Mouse (Mus musculus): ENCODE measurements at regions not wholly inside any gene's neighbourhood (a gene's known extent, or its start where the extent isn't known, plus 50 kb on each side); places are given as distances from the start of the nearest gene placed in this dataset.
A peak's percentile ranks its signal among the peaks of the same experiment; 100 is the strongest.

DNA sequence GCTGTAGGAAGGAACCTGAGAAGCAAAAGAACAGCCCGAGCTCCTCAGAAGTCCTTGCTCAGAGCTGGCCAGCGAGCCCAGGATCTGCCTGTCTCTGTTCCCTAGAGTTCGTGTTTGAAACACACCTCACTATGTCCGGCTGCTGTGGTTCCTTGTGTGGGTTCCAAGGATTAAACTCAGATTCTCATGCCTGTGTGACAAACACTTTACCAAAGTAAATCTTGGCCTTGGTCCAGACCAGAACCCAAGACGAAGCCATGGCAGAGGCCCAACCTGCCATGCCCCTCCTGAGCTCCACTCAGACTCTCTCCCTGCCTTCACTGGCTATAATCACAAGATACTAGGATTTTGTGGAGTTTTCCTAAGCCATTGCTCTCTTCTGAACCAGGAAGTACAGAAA lies 214.7 kb downstream of the Rplp1 start:
- ATAC-seq (ENCODE audit: extremely low read depth, insufficient number of reproducible peaks, low FRiP score, poor library complexity, severe bottlenecking) (no peak), DNase-seq (ENCODE audit: low spot score) (no peak)
- no peaks in the 10 kb centered on the region for H3K4me1 ChIP-seq (ENCODE audit: insufficient read depth, low read depth, low read length)
- H3K4me3 ChIP-seq (ENCODE audit: low read depth, low read length), result no peak overlapping the region
- TF ChIP-seq GATA2 (IDR thresholded peaks at IDR 0.05; ENCODE audit: borderline replicate concordance, low read depth, low read length), result no peak
- TF ChIP-seq CTCF (IDR thresholded peaks at IDR 0.05; ENCODE audit: low read depth, low read length), result no peak
- no peak for TF ChIP-seq POLR2AphosphoS5 (IDR thresholded peaks at IDR 0.05; ENCODE audit: insufficient replicate concordance, low read depth, low read length)
- no peak for TF ChIP-seq GATA1 (IDR thresholded peaks at IDR 0.05; ENCODE audit: borderline replicate concordance, low read length)
- TF ChIP-seq TAL1 (conservative IDR thresholded peaks at IDR 0.05; ENCODE audit: low read depth, low read length), result no peak
- no peaks in the 10 kb centered on the region for H3K9me3 ChIP-seq (replicated peaks)
- peaks cover 8% of the 10 kb centered on the region for H3K27me3 ChIP-seq (ENCODE audit: insufficient read depth, low read length)
- H3K36me3 ChIP-seq (replicated peaks), result no peaks in the 10 kb centered on the region

DNA sequence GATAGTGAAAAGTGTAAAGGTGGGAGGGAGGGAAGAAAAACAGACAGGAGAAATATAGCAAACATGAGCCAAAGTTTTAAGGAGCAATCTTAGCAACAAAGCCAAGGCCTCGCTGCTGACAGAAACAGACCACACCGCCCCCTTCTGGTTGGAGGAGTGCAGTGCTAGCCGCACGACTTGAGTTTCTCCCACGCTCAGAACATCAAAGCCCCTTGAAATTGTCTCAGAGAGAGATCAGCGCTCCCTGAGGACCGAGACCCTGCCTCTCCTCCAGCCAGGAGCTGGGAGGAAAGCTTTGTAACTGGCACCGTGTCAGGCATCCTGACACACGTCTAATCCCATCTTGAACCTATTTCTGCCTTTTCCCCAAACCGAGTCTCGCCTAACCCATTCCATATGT lies 216.4 kb downstream of the Rplp1 start:
- H3K27me3 ChIP-seq (ENCODE audit: insufficient read depth, low read length), result peaks cover 9% of the 10 kb centered on the region

DNA sequence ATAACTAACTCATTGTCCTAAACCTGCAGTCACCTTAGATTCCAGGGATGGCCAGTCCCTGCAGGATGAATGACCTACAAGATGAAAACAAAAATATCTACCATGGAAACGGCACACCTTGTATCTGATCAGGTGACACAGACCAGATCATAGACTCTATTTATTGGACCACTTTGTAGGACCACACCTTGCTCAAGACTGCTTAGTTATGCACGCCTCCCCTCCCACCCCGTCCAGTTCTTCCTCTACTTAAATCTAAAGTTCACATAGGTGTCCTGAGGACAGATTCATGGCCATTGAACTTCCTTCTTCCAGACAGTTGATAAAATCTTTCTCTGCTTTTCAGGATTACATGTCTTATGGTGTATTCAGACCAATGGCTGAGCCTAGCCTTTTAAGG lies 217.5 kb downstream of the Rplp1 start:
- no peak overlapping the region for H3K4me3 ChIP-seq (ENCODE audit: low read depth, low read length)
- ATAC-seq (ENCODE audit: extremely low read depth, insufficient number of reproducible peaks, low FRiP score, poor library complexity, severe bottlenecking), result no peak
- no peak for DNase-seq (ENCODE audit: low spot score)
- peaks cover 9% of the 10 kb centered on the region for H3K27me3 ChIP-seq (ENCODE audit: insufficient read depth, low read length)
- no peaks in the 10 kb centered on the region for H3K4me1 ChIP-seq (ENCODE audit: insufficient read depth, low read depth, low read length)
- no peaks in the 10 kb centered on the region for H3K36me3 ChIP-seq (replicated peaks)
- no peaks in the 10 kb centered on the region for H3K9me3 ChIP-seq (replicated peaks)
- no peak for TF ChIP-seq POLR2AphosphoS5 (IDR thresholded peaks at IDR 0.05; ENCODE audit: insufficient replicate concordance, low read depth, low read length)
- TF ChIP-seq GATA1 (IDR thresholded peaks at IDR 0.05; ENCODE audit: borderline replicate concordance, low read length), result no peak
- TF ChIP-seq TAL1 (conservative IDR thresholded peaks at IDR 0.05; ENCODE audit: low read depth, low read length), result no peak
- no peak for TF ChIP-seq GATA2 (IDR thresholded peaks at IDR 0.05; ENCODE audit: borderline replicate concordance, low read depth, low read length)
- no peak for TF ChIP-seq CTCF (IDR thresholded peaks at IDR 0.05; ENCODE audit: low read depth, low read length)

More for the DNA sequence above, 216.4 kb downstream of the Rplp1 start:
- Histone ChIP-seq H3K9me3 (replicated peaks) (no peaks in the 10 kb centered on the region), H3K4me3 (ENCODE audit: low read depth, low read length) (no peak overlapping the region), H3K4me1 (ENCODE audit: insufficient read depth, low read depth, low read length) (no peaks in the 10 kb centered on the region), H3K36me3 (replicated peaks) (no peaks in the 10 kb centered on the region)
- DNase-seq (ENCODE audit: low spot score), result no peak
- ATAC-seq (ENCODE audit: extremely low read depth, insufficient number of reproducible peaks, low FRiP score, poor library complexity, severe bottlenecking), result no peak
- no peak for TF ChIP-seq GATA2 (IDR thresholded peaks at IDR 0.05; ENCODE audit: borderline replicate concordance, low read depth, low read length)
- TF ChIP-seq TAL1 (conservative IDR thresholded peaks at IDR 0.05; ENCODE audit: low read depth, low read length), result no peak
- no peak for TF ChIP-seq GATA1 (IDR thresholded peaks at IDR 0.05; ENCODE audit: borderline replicate concordance, low read length)
- TF ChIP-seq POLR2AphosphoS5 (IDR thresholded peaks at IDR 0.05; ENCODE audit: insufficient replicate concordance, low read depth, low read length), result no peak
- peak; percentile 66 for TF ChIP-seq CTCF (IDR thresholded peaks at IDR 0.05; ENCODE audit: low read depth, low read length)

DNA sequence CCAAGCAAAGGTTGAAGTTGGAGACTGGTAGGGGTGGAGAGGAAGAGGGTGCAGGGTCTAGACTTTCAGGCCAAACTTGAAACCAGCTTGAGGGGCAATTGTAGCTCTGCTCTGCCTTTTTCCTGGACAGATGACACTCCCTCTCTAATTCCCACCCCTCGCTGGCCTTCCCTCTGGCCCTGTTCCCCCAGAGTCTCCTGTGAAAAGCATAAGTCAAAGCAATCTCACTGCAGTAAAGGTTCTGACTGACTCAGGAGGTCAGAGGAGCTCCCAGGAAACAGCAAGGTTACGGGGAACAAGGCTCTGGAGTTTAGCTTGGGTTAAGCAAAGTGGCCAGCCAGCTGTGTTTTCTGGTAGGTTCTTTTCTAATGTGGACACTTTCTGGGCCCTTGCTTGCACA lies 218.5 kb downstream of the Rplp1 start:
- H3K27me3 ChIP-seq (ENCODE audit: insufficient read depth, low read length), result peaks cover 6% of the 10 kb centered on the region
- no peaks in the 10 kb centered on the region for H3K36me3 ChIP-seq (replicated peaks)
- no peak overlapping the region for H3K4me3 ChIP-seq (ENCODE audit: low read depth, low read length)
- H3K9me3 ChIP-seq (replicated peaks), result no peaks in the 10 kb centered on the region
- ATAC-seq (ENCODE audit: extremely low read depth, insufficient number of reproducible peaks, low FRiP score, poor library complexity, severe bottlenecking) (no peak), DNase-seq (ENCODE audit: low spot score) (no peak)
- H3K4me1 ChIP-seq (ENCODE audit: insufficient read depth, low read depth, low read length), result no peaks in the 10 kb centered on the region
- no peak for TF ChIP-seq POLR2AphosphoS5 (IDR thresholded peaks at IDR 0.05; ENCODE audit: insufficient replicate concordance, low read depth, low read length)
- no peak for TF ChIP-seq GATA2 (IDR thresholded peaks at IDR 0.05; ENCODE audit: borderline replicate concordance, low read depth, low read length)
- TF ChIP-seq TAL1 (conservative IDR thresholded peaks at IDR 0.05; ENCODE audit: low read depth, low read length), result no peak
- TF ChIP-seq GATA1 (IDR thresholded peaks at IDR 0.05; ENCODE audit: borderline replicate concordance, low read length), result no peak

DNA sequence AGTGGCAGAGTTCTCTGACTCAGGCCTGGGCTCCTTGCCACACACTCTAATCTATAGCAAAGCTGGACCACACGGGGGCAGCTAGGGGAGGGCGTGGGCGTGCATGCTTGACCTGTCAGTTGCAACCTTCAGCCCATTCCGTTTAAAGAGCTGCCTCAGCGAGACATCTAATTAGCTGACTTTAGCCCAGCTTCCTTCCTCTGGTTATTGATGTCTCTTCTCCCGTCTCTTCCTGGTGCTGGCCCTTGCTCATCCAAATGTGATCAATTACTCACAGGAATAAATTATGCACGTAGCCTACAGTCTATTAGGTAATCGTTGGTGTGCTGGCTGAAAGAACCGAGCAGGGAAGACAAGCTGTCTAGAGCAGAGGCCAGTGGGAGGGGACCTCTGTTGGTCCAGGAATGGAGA lies 219.0 kb downstream of the Rplp1 start:
- TF ChIP-seq POLR2AphosphoS5 (IDR thresholded peaks at IDR 0.05; ENCODE audit: insufficient replicate concordance, low read depth, low read length), result no peak
- no peak for TF ChIP-seq GATA2 (IDR thresholded peaks at IDR 0.05; ENCODE audit: borderline replicate concordance, low read depth, low read length)
- TF ChIP-seq GATA1 (IDR thresholded peaks at IDR 0.05; ENCODE audit: borderline replicate concordance, low read length), result no peak
- ATAC-seq (ENCODE audit: extremely low read depth, insufficient number of reproducible peaks, low FRiP score, poor library complexity, severe bottlenecking) (no peak), DNase-seq (ENCODE audit: low spot score) (no peak)
- Histone ChIP-seq H3K9me3 (replicated peaks) (no peaks in the 10 kb centered on the region), H3K36me3 (replicated peaks) (no peaks in the 10 kb centered on the region), H3K4me1 (ENCODE audit: insufficient read depth, low read depth, low read length) (no peaks in the 10 kb centered on the region), H3K4me3 (ENCODE audit: low read depth, low read length) (no peak overlapping the region), H3K27me3 (ENCODE audit: insufficient read depth, low read length) (peaks cover 6% of the 10 kb centered on the region; the same call in 1 of the 2 replicates)

DNA sequence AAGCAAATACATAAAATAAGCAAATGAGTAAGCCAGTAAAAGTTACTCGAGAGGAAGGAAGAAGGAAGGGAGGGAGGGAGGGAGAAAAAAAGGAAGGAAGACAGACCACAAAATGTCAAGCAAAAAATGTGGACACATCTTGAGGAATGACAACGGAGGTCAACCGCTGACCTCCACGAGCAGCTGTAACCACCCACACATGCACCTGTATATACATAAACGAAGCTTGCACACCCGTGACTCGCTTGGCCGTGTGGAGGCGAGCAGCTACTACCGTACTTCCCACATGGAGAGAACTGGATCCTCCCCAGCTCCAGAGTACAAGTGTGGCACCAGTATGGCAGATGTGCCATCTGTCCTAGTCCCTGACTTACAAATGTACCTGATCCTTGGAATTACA lies 220.1 kb downstream of the Rplp1 start:
- Histone ChIP-seq H3K4me3 (ENCODE audit: low read depth, low read length) (no peak overlapping the region), H3K27me3 (ENCODE audit: insufficient read depth, low read length) (peaks cover 5% of the 10 kb centered on the region; the same call in 1 of the 2 replicates), H3K36me3 (replicated peaks) (no peaks in the 10 kb centered on the region), H3K4me1 (ENCODE audit: insufficient read depth, low read depth, low read length) (no peaks in the 10 kb centered on the region), H3K9me3 (replicated peaks) (no peaks in the 10 kb centered on the region)
- TF ChIP-seq GATA2 (IDR thresholded peaks at IDR 0.05; ENCODE audit: borderline replicate concordance, low read depth, low read length) (no peak), GATA1 (IDR thresholded peaks at IDR 0.05; ENCODE audit: borderline replicate concordance, low read length) (no peak), POLR2AphosphoS5 (IDR thresholded peaks at IDR 0.05; ENCODE audit: insufficient replicate concordance, low read depth, low read length) (no peak), CTCF (IDR thresholded peaks at IDR 0.05; ENCODE audit: low read depth, low read length) (no peak), TAL1 (conservative IDR thresholded peaks at IDR 0.05; ENCODE audit: low read depth, low read length) (no peak)
- DNase-seq (ENCODE audit: low spot score), result no peak
- no peak for ATAC-seq (ENCODE audit: extremely low read depth, insufficient number of reproducible peaks, low FRiP score, poor library complexity, severe bottlenecking)

DNA sequence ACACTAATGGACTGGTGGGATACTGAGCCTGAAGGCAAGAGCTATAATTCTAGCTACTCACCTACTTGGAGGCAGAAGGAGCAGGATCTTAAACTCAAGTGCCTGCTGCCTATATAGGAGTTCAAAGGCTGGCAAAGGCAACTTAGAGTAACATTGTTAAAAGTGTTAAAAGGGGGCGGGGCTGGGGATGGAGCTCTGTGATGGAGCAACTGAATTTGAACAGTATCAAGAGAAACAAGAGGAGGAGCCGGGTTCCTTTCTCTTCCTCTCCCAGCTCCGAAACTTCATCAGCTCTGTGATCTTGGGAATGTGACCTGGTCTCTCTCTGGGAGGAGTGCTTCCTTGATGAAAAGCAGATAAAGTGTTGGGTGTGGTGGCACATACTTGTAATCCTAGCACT lies 223.6 kb downstream of the Rplp1 start:
- H3K4me3 ChIP-seq (ENCODE audit: low read depth, low read length), result no peak overlapping the region
- no peak for ATAC-seq (ENCODE audit: extremely low read depth, insufficient number of reproducible peaks, low FRiP score, poor library complexity, severe bottlenecking)
- no peaks in the 10 kb centered on the region for H3K36me3 ChIP-seq (replicated peaks)
- H3K9me3 ChIP-seq (replicated peaks), result no peaks in the 10 kb centered on the region
- H3K4me1 ChIP-seq (ENCODE audit: insufficient read depth, low read depth, low read length), result no peaks in the 10 kb centered on the region
- DNase-seq (ENCODE audit: low spot score), result no peak
- no peak for TF ChIP-seq TAL1 (conservative IDR thresholded peaks at IDR 0.05; ENCODE audit: low read depth, low read length)
- no peak for TF ChIP-seq CTCF (IDR thresholded peaks at IDR 0.05; ENCODE audit: low read depth, low read length)
- TF ChIP-seq POLR2AphosphoS5 (IDR thresholded peaks at IDR 0.05; ENCODE audit: insufficient replicate concordance, low read depth, low read length), result no peak
- TF ChIP-seq GATA1 (IDR thresholded peaks at IDR 0.05; ENCODE audit: borderline replicate concordance, low read length), result no peak
- TF ChIP-seq GATA2 (IDR thresholded peaks at IDR 0.05; ENCODE audit: borderline replicate concordance, low read depth, low read length), result no peak
- H3K27me3 ChIP-seq (ENCODE audit: insufficient read depth, low read length), result peaks cover 8% of the 10 kb centered on the region

Measured in G1E (cell line).